Mouse (Mus musculus): ENCODE measurements around the gene Abce1. TPM values are rescaled to one million over a fixed set of nuclear protein-coding genes. Genes with fewer than 3 reads are reported as not detected.

The Abce1 gene
- total and polyA plus RNA-seq, 3 experiments = 123 to 306 (median 202) TPM

DNA sequence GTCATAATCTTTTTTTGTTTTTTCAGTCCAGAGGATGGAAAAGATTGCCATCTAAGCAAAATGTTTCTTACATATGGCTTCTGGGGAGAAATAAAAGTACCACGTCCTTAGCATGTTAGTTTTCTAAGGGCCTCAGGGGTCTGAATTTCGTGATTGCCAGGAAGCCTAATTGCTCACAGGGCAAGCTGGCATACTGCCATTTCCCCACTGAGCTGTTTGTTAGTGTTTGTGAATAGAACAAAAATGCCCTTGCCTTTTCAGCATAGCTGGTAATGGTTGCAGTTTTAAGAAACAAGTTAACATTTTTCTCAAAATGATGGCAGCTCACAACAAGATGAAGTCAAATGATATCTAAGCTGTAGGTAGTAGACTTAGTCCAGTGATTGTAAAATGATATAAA, 38.8 kb upstream of the Abce1 start:
- Histone ChIP-seq H3K4me2 (ENCODE audit: insufficient read depth, low read depth, poor library complexity, severe bottlenecking) (no peak overlapping the region), H3K4me1 (ENCODE audit: control insufficient read depth in 1 of 2, insufficient read depth in 2 of 2) (peaks cover 3 to 6% of the 10 kb centered on the region in 2 experiments; a peak in 3 of 4 replicates), H3K9ac (ENCODE audit: insufficient read depth, low read depth) (no peak overlapping the region), H3K27ac (ENCODE audit: insufficient read depth, low read depth) (no peak overlapping the region), H3K9me3 (replicated peaks; ENCODE audit: low read length) (no peaks in the 10 kb centered on the region), H3K36me3 (replicated peaks in 1 of 2; ENCODE audit: control insufficient read depth in 1 of 2, insufficient read depth in 1 of 2, low read length in 1 of 2) (peaks cover 0 to 11% of the 10 kb centered on the region in 2 experiments), H3K27me3 (replicated peaks) (no peaks in the 10 kb centered on the region), H3K79me2 (replicated peaks; ENCODE audit: control insufficient read depth, extremely low read depth, insufficient read depth, poor library complexity, severe bottlenecking) (no peaks in the 10 kb centered on the region), H3K4me3 (replicated peaks in 1 of 3; ENCODE audit: low read depth in 2 of 3, low read length in 2 of 3, poor library complexity in 1 of 3) (no peak overlapping the region)
- dilution Hi-C loops (cut with MboI; ENCODE audit: extremely low pct_ligation_motif_present, extremely low pct_unique_long_range_greater_than_20kb, low sequenced_read_pairs) = no loop called here
- DNase-seq (ENCODE audit: extremely low read depth) = no peak
- in situ Hi-C loops (cut with MboI; ENCODE audit: low pct_ligation_motif_present, low pct_unique_long_range_greater_than_20kb, low sequenced_read_pairs) = no loop called here
- TF ChIP-seq SIN3A (IDR thresholded peaks at IDR 0.05; ENCODE audit: low read length) = no peak
- TF ChIP-seq CHD1 (IDR thresholded peaks at IDR 0.05; ENCODE audit: low read depth, low read length) = no peak
- TF ChIP-seq TBP (conservative IDR thresholded peaks at IDR 0.05; ENCODE audit: low read depth, low read length) = no peak
- no peak for TF ChIP-seq CHD2 (IDR thresholded peaks at IDR 0.05; ENCODE audit: low read length)
- no peak for TF ChIP-seq IRF4 (IDR thresholded peaks at IDR 0.05; ENCODE audit: low read depth, low read length)
- no peak for TF ChIP-seq POLR2A (IDR thresholded peaks at IDR 0.05; ENCODE audit: low read depth, low read length)
- TF ChIP-seq NRF1 (IDR thresholded peaks at IDR 0.05; ENCODE audit: low read depth, low read length) = no peak
- no peak for TF ChIP-seq MAX (IDR thresholded peaks at IDR 0.05; ENCODE audit: low read length)

- H3K9ac ChIP-seq (ENCODE audit: insufficient read depth, low read depth) = no peak overlapping the region
- no peak overlapping the region for H3K4me2 ChIP-seq (ENCODE audit: insufficient read depth, low read depth, poor library complexity, severe bottlenecking)
- TF ChIP-seq UBTF (IDR thresholded peaks at IDR 0.05; ENCODE audit: low read depth, low read length) (no peak), ZC3H11A (IDR thresholded peaks at IDR 0.05; ENCODE audit: low read depth, low read length) (no peak), SMC3 (IDR thresholded peaks at IDR 0.05; ENCODE audit: low read depth, low read length) (no peak), NRF1 (IDR thresholded peaks at IDR 0.05; ENCODE audit: low read depth, low read length) (no peak), NELFE (IDR thresholded peaks at IDR 0.05; ENCODE audit: low read depth, low read length) (no peak), ZMIZ1 (IDR thresholded peaks at IDR 0.05; ENCODE audit: low read depth, low read length) (no peak), IRF4 (IDR thresholded peaks at IDR 0.05; ENCODE audit: low read depth, low read length) (no peak), CHD2 (IDR thresholded peaks at IDR 0.05; ENCODE audit: low read length) (no peak), RCOR1 (conservative IDR thresholded peaks at IDR 0.05; ENCODE audit: low read depth, low read length) (no peak), PAX5 (IDR thresholded peaks at IDR 0.05; ENCODE audit: low read length) (no peak), RAD21 (IDR thresholded peaks at IDR 0.05; ENCODE audit: low read depth, low read length) (no peak), ZNF384 (IDR thresholded peaks at IDR 0.05; ENCODE audit: low read depth, low read length) (no peak)
- H3K79me2 ChIP-seq (replicated peaks; ENCODE audit: control insufficient read depth, extremely low read depth, insufficient read depth, poor library complexity, severe bottlenecking) = no peaks in the 10 kb centered on the region
- in situ Hi-C loops (cut with MboI; ENCODE audit: low pct_ligation_motif_present, low pct_unique_long_range_greater_than_20kb, low sequenced_read_pairs) = loop anchor here (25.0 kb wide), 1 partner anchor 314 kb away; the partner anchor contains the start of gene Hhip
- H3K27ac ChIP-seq (ENCODE audit: insufficient read depth, low read depth) = no peak overlapping the region
- H3K4me1 ChIP-seq (ENCODE audit: control insufficient read depth in 1 of 2, insufficient read depth in 2 of 2) = peaks cover 3 to 6% of the 10 kb centered on the region in 2 experiments; a peak in 3 of 4 replicates
- no peak overlapping the region for H3K4me3 ChIP-seq (replicated peaks in 1 of 3; ENCODE audit: low read depth in 2 of 3, low read length in 2 of 3, poor library complexity in 1 of 3)
- dilution Hi-C loops (cut with MboI; ENCODE audit: extremely low pct_ligation_motif_present, extremely low pct_unique_long_range_greater_than_20kb, low sequenced_read_pairs) = no loop called here
- peaks cover 0 to 18% of the 10 kb centered on the region in 2 experiments for H3K36me3 ChIP-seq (replicated peaks in 1 of 2; ENCODE audit: control insufficient read depth in 1 of 2, insufficient read depth in 1 of 2, low read length in 1 of 2)
- no peaks in the 10 kb centered on the region for H3K9me3 ChIP-seq (replicated peaks; ENCODE audit: low read length)
- H3K27me3 ChIP-seq (replicated peaks) = no peaks in the 10 kb centered on the region
- DNase-seq (ENCODE audit: extremely low read depth) = no peak
Observed at GRCm38 (mm10) chr8:79748591-79748990, 37.1 kb upstream of the Abce1 start.

All from CH12.LX (cell line).